Mouse (Mus musculus): ENCODE data around the gene Smg1. TPM values are rescaled to one million over a fixed set of nuclear protein-coding genes. Genes with fewer than 3 reads are reported as not detected.
A peak's percentile ranks its signal among the peaks of the same experiment; 100 is the strongest.

Gene Smg1
- polyA plus RNA-seq, 1 experiment from 2014 or later: 14.2 TPM

DNA sequence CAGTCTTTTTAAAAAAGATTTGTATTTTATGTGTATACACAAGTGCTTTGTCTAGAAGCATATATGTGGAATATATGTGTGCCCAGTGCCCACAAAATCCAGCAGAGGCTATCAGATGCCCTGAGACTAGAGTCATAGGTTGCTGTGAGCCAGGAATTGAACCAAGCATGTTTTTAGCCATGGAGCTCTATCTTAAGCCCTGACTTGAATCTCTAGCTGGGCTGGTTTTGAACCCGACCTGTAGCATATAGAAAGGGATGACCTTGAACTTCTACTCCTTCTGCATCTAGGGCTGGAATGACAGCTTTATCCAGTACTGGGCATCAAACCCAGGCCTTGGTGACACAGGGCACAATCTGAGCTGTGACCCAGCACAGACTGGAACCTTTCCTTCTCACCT lies 122.8 kb downstream of the Smg1 start:
- Histone ChIP-seq H3K9me3 (replicated peaks; ENCODE audit: control insufficient read depth, low read length) (no peaks in the 10 kb centered on the region), H3K4me1 (ENCODE audit: control insufficient read depth, insufficient read depth, low read length) (peaks cover 4% of the 10 kb centered on the region; the same call in 1 of the 2 replicates), H3K27ac (ENCODE audit: low read length) (no peak overlapping the region), H3K4me3 (replicated peaks; ENCODE audit: low read length) (no peak overlapping the region), H3K9ac (ENCODE audit: low read length) (no peak overlapping the region), H3K4me2 (ENCODE audit: low read depth, low read length) (no peak overlapping the region), H3K36me3 (ENCODE audit: control insufficient read depth, insufficient read depth, low read length) (peaks cover 24% of the 10 kb centered on the region), H3K27me3 (ENCODE audit: control insufficient read depth, insufficient read depth, low read length) (no peaks in the 10 kb centered on the region)
- WGBS: 69% methylated on average over 1 of the region's 1 CpGs
- no peak for ATAC-seq (ENCODE audit: insufficient read depth, low FRiP score)

DNA sequence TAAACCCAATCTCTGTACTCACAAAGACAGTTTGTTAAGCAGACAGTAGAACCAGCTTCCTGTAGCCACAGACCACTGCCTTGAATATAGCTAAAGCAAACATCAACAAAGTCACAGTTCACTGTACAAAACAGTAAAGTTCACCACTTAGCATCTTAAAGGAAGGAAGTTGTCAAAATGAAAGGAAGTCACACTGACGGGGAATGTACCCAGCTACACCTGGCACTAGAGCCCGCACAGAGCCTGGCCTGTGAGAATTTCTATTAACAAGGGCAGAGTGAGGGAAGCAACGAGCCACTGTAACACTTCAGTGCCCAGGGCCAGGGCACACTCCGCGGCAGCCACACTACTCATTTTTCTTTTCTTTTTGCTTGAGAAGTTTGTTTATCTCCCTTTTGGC lies 123.5 kb downstream of the Smg1 start:
- H3K4me3 ChIP-seq (replicated peaks; ENCODE audit: low read length): no peak overlapping the region
- no peaks in the 10 kb centered on the region for H3K27me3 ChIP-seq (ENCODE audit: control insufficient read depth, insufficient read depth, low read length)
- 77% methylated on average over 5 of the region's 5 CpGs for WGBS
- H3K4me1 ChIP-seq (ENCODE audit: control insufficient read depth, insufficient read depth, low read length): peaks cover 4% of the 10 kb centered on the region; the same call in 1 of the 2 replicates
- ATAC-seq (ENCODE audit: insufficient read depth, low FRiP score): no peak
- no peaks in the 10 kb centered on the region for H3K9me3 ChIP-seq (replicated peaks; ENCODE audit: control insufficient read depth, low read length)
- 0 out of 2 replicates have a peak overlapping the region, but pooled peaks have one; percentile 7 for H3K27ac ChIP-seq (ENCODE audit: low read length)
- H3K36me3 ChIP-seq (ENCODE audit: control insufficient read depth, insufficient read depth, low read length): peaks cover 23% of the 10 kb centered on the region; the same call in 1 of the 2 replicates
- H3K4me2 ChIP-seq (ENCODE audit: low read depth, low read length): no peak overlapping the region
- no peak overlapping the region for H3K9ac ChIP-seq (ENCODE audit: low read length)

DNA sequence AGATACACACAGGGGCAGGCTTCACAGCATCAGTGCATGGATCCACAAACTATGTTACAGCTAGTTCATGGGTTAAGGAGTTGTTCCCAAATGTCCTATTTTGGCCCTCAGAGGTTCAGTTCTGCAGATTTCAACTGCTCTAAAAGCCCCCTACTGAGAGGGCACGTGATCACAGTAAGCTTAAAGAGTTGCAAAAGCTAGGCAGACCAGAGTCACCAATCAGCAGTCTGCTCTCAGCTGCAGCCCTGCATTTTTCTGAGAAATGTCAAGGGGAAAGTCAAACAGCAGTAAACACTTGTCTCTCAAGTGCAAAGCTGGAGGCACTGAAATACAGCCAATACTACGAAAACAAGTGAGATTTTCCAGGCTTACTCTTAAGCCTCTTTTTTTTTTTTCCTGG lies 124.3 kb downstream of the Smg1 start:
- WGBS: 41% methylated on average over 2 of the region's 2 CpGs
- Histone ChIP-seq H3K4me3 (replicated peaks; ENCODE audit: low read length) (no peak overlapping the region), H3K4me1 (ENCODE audit: control insufficient read depth, insufficient read depth, low read length) (peaks cover 5% of the 10 kb centered on the region), H3K36me3 (ENCODE audit: control insufficient read depth, insufficient read depth, low read length) (peaks cover 23% of the 10 kb centered on the region; the same call in 1 of the 2 replicates), H3K27me3 (ENCODE audit: control insufficient read depth, insufficient read depth, low read length) (no peaks in the 10 kb centered on the region), H3K4me2 (ENCODE audit: low read depth, low read length) (no peak overlapping the region), H3K9ac (ENCODE audit: low read length) (no peak overlapping the region), H3K27ac (ENCODE audit: low read length) (no peak overlapping the region; the same call in 1 of the 2 replicates), H3K9me3 (replicated peaks; ENCODE audit: control insufficient read depth, low read length) (no peaks in the 10 kb centered on the region)
- ATAC-seq (ENCODE audit: insufficient read depth, low FRiP score): no peak

DNA sequence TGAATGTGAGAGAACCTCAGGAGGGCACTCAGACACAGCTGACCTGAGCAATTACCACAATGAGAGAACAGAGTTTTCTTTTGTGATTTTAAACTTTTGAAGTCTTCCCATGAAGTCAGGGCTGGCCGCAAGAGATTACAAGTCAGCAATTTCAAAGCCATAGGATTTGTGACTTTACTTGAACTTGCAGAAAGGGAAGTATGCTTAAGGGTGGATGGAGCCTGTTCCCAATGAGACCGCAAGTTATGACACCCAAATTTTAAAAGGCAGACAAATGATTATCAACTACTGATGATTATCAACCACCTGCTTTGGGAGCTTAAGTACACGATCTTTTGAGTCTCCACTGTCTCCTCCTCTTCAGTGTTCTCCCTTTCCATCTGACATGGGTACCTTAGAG lies 125.0 kb downstream of the Smg1 start:
- no peaks in the 10 kb centered on the region for H3K9me3 ChIP-seq (replicated peaks; ENCODE audit: control insufficient read depth, low read length)
- H3K27ac ChIP-seq (ENCODE audit: low read length): no peak overlapping the region
- ATAC-seq (ENCODE audit: insufficient read depth, low FRiP score): no peak
- WGBS: 75% methylated on average over 3 of the region's 3 CpGs
- no peaks in the 10 kb centered on the region for H3K27me3 ChIP-seq (ENCODE audit: control insufficient read depth, insufficient read depth, low read length)
- no peak overlapping the region for H3K4me2 ChIP-seq (ENCODE audit: low read depth, low read length)
- no peak overlapping the region for H3K9ac ChIP-seq (ENCODE audit: low read length)
- H3K4me1 ChIP-seq (ENCODE audit: control insufficient read depth, insufficient read depth, low read length): peaks cover 12% of the 10 kb centered on the region
- no peak overlapping the region for H3K4me3 ChIP-seq (replicated peaks; ENCODE audit: low read length)
- H3K36me3 ChIP-seq (ENCODE audit: control insufficient read depth, insufficient read depth, low read length): peaks cover 26% of the 10 kb centered on the region; the same call in 1 of the 2 replicates

DNA sequence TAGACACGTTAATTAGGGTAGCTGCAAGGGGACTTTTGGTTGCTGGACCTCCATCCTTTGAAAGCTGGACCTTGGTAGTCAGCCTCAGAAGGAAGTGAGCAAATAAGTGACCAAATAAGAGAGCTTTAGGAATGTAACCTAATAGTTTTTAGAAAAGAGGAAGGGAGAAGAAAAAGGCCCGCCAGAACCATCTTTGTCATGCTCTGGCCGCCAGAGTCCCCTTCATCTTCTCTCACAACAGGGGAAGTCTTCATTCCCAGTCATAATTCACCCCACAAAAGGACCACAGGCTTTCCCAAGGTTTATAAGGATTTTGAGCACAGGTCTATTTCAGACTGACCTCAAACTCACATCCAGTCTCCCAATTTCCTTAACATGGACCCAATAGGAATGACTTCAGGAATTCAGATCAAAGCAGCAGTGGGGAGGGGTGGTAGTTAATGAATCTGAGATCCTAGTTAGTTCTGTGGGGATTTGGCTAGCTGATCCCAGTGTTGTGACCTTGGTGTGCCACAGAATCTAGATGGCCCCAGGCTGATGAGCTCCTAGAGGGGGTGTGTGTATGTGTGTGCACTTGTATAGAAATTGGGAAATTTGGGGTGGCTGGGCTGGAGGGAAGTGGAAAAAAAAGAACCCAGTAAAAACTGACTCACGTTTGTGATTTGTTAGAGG lies 125.8 kb downstream of the Smg1 start:
- H3K4me3 ChIP-seq (replicated peaks; ENCODE audit: low read length): no peak overlapping the region
- no peak for ATAC-seq (ENCODE audit: insufficient read depth, low FRiP score)
- 48% methylated on average over 4 of the region's 4 CpGs for WGBS
- no peaks in the 10 kb centered on the region for H3K9me3 ChIP-seq (replicated peaks; ENCODE audit: control insufficient read depth, low read length)
- H3K4me2 ChIP-seq (ENCODE audit: low read depth, low read length): no peak overlapping the region
- peaks cover 29% of the 10 kb centered on the region; the same call in 1 of the 2 replicates for H3K36me3 ChIP-seq (ENCODE audit: control insufficient read depth, insufficient read depth, low read length)
- H3K9ac ChIP-seq (ENCODE audit: low read length): no peak overlapping the region
- peaks cover 20% of the 10 kb centered on the region for H3K4me1 ChIP-seq (ENCODE audit: control insufficient read depth, insufficient read depth, low read length)
- H3K27me3 ChIP-seq (ENCODE audit: control insufficient read depth, insufficient read depth, low read length): no peaks in the 10 kb centered on the region
- H3K27ac ChIP-seq (ENCODE audit: low read length): peak overlapping the region; percentile 4; the same call in 1 of the 2 replicates

DNA sequence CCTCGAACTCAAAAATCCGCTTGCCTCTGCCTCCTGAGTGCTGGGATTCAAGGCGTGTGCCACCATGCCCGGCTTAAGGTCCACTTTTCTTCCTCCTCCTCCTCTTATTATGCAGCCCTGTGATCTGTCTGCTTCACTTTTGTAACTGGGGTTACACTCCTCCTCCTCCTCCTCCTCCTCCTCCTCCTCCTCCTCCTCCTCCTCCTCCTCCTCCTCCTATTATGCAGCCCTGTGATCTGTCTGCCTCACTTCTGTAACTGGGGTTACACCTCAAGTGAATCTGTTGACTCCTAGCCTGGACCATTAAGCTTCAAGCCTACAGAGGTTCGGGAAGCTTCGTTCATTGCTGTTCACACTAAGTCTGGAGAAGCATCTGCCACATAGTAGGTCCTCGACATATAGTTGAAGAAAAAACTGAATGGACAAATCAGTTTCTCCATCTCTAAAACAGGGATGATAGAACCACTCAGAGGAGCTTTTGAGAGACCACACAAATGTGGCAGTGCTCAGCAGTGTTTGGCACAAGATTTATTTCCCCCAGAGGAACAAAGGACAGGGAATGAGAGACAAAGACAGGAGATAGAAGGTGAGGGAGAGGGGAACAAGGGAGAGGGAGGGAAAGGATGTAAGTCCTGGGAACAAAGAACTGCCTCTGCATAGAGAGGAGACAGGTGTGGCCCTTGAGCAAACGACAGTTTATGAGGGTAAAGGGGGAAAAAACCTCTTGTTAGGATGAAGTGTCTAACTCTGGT lies 126.5 kb downstream of the Smg1 start:
- no peak overlapping the region for H3K27ac ChIP-seq (ENCODE audit: low read length)
- H3K36me3 ChIP-seq (ENCODE audit: control insufficient read depth, insufficient read depth, low read length): peaks cover 26% of the 10 kb centered on the region; the same call in 1 of the 2 replicates
- no peak for ATAC-seq (ENCODE audit: insufficient read depth, low FRiP score)
- H3K9me3 ChIP-seq (replicated peaks; ENCODE audit: control insufficient read depth, low read length): no peaks in the 10 kb centered on the region
- no peak overlapping the region for H3K9ac ChIP-seq (ENCODE audit: low read length)
- no peaks in the 10 kb centered on the region for H3K27me3 ChIP-seq (ENCODE audit: control insufficient read depth, insufficient read depth, low read length)
- peak overlapping the region; percentile 73 for H3K4me2 ChIP-seq (ENCODE audit: low read depth, low read length)
- peaks cover 27% of the 10 kb centered on the region for H3K4me1 ChIP-seq (ENCODE audit: control insufficient read depth, insufficient read depth, low read length)
- WGBS: 17% methylated on average over 8 of the region's 8 CpGs
- H3K4me3 ChIP-seq (replicated peaks; ENCODE audit: low read length): peak overlapping the region; percentile 76

DNA sequence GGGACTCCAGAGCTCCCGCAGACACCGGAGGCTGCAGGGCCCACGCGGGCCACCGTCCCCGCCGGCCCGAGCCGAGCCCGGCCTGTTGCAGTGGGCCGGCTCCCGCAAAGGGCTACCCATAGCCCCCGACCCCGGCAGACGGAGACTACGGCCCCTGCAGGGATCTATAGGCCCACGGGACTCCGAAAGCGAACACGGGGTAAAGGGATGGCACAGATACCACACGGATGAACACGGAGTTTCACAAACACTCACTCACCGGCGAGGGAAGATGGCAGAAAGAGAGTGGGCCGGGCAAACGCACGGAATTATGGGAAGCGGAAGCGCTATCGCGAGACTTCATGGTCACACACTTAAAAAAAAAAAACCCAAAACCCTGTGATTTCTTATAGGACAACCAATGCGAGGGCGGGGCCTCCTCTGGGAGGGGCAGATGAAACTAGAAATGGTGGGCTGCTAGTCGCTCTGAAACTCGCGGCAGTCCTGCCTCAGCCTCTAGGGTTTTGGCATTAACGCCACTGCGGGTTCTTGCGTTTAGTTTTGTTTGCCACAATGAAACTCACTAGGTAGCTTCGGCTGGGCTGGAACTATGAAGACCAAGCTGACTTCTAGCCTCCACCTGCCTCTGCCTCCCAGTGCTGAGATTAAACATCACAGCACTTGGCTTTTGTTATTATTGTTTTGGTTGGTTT lies 127.4 kb downstream of the Smg1 start, which contains the start of gene Rps15a:
Rps15a (minus strand) TSS at position 312 of the 692 bp plus-strand sequence.
- peak within 1 kb of the TSS; percentile 91 for H3K4me2 ChIP-seq (ENCODE audit: low read depth, low read length)
- no peaks in the 10 kb centered on the region for H3K9me3 ChIP-seq (replicated peaks; ENCODE audit: control insufficient read depth, low read length)
- under 1% methylated on average over 40 of the region's 40 CpGs for WGBS
- no peaks in the 10 kb centered on the region for H3K27me3 ChIP-seq (ENCODE audit: control insufficient read depth, insufficient read depth, low read length)
- peak within 1 kb of the TSS; percentile 87 for H3K9ac ChIP-seq (ENCODE audit: low read length)
- peak; percentile 78 for ATAC-seq (ENCODE audit: insufficient read depth, low FRiP score)
- peaks cover 30% of the 10 kb centered on the region; the same call in 1 of the 2 replicates for H3K36me3 ChIP-seq (ENCODE audit: control insufficient read depth, insufficient read depth, low read length)
- H3K4me3 ChIP-seq (replicated peaks; ENCODE audit: low read length): peak within 1 kb of the TSS; percentile 76
- peak within 1 kb of the TSS; percentile 86 for H3K27ac ChIP-seq (ENCODE audit: low read length)
- peaks cover 36% of the 10 kb centered on the region for H3K4me1 ChIP-seq (ENCODE audit: control insufficient read depth, insufficient read depth, low read length)

DNA sequence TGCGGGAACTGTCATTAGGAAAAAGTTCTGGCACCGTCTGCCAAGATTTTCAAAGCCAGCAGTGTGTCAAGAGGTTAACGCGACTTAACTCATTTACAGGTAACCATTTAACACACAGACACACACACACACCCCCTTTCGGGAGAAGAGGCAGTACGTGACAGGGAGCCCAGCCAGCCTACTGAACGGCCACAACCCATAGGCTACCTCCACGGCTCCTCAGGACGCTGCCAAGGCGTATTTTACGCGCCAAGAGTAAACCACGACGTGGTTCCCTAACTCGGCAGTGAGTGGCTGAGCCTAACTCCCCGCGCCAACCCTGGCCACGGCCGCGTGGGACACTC lies 128.0 kb downstream of the Smg1 start:
- Histone ChIP-seq H3K9me3 (replicated peaks; ENCODE audit: control insufficient read depth, low read length) (no peaks in the 10 kb centered on the region), H3K36me3 (ENCODE audit: control insufficient read depth, insufficient read depth, low read length) (peaks cover 30% of the 10 kb centered on the region), H3K27me3 (ENCODE audit: control insufficient read depth, insufficient read depth, low read length) (no peaks in the 10 kb centered on the region), H3K4me3 (replicated peaks; ENCODE audit: low read length) (peak overlapping the region; percentile 76), H3K4me1 (ENCODE audit: control insufficient read depth, insufficient read depth, low read length) (peaks cover 41% of the 10 kb centered on the region), H3K4me2 (ENCODE audit: low read depth, low read length) (peak overlapping the region; percentile 91), H3K27ac (ENCODE audit: low read length) (peak overlapping the region; percentile 86), H3K9ac (ENCODE audit: low read length) (peak overlapping the region; percentile 87)
- ATAC-seq (ENCODE audit: insufficient read depth, low FRiP score): peak; percentile 38
- WGBS: under 1% methylated on average over 20 of the region's 20 CpGs

All from stomach, embryonic 16.5 days (tissue).